Mouse (Mus musculus) midbrain, embryonic 16.5 days (tissue): ENCODE measurements at regions not wholly inside any gene's neighbourhood (a gene's known extent, or its start where the extent isn't known, plus 50 kb on each side); places are given as distances from the start of the nearest gene placed in this dataset.

ENCODE experiments used
- ATAC-seq: fragments of 200-750 bp; cut with Nextera tagmentation; 2 replicates; pipeline ENCODE4 v1.8.0; 2017; ENCODE audit warnings: moderate TSS enrichment
- H3K27ac ChIP-seq: fragments of 300-500 bp; sonication (generic); 2 replicates; pipeline ENCODE4 v1.5.1; 2014; ENCODE audit warnings: mild to moderate bottlenecking, low read length, mixed read lengths
- H3K27me3 ChIP-seq: fragments of 300-500 bp; sonication (generic); 2 replicates; pipeline ENCODE4 v1.6.1; 2014; ENCODE audit warnings: low read depth, low read length, mixed read lengths; ENCODE audit not compliant: control insufficient read depth, insufficient read depth
- H3K36me3 ChIP-seq: fragments of 300-500 bp; sonication (generic); 2 replicates; pipeline ENCODE4 v1.6.1; 2014; ENCODE audit warnings: mild to moderate bottlenecking, low read length, moderate library complexity, mixed read lengths; ENCODE audit not compliant: control insufficient read depth, insufficient read depth
- H3K4me1 ChIP-seq: fragments of 300-500 bp; sonication (generic); 2 replicates; pipeline ENCODE4 v1.6.1; 2014; ENCODE audit warnings: mild to moderate bottlenecking, low read length, mixed read lengths; ENCODE audit not compliant: control insufficient read depth, insufficient read depth
- H3K4me2 ChIP-seq: fragments of 300-500 bp; sonication (generic); 2 replicates; pipeline ENCODE4 v1.6.1; 2014; ENCODE audit warnings: mild to moderate bottlenecking, low read length, mixed read lengths
- H3K4me3 ChIP-seq: fragments of 300-500 bp; sonication (generic); 2 replicates; pipeline ENCODE4 v1.5.1; 2014; ENCODE audit warnings: low read depth, mild to moderate bottlenecking, low read length, moderate library complexity, mixed read lengths
- H3K9ac ChIP-seq: fragments of 300-500 bp; sonication (generic); 2 replicates; pipeline ENCODE4 v1.6.1; 2014; ENCODE audit warnings: low read depth, low read length, mixed read lengths
- H3K9me3 ChIP-seq: fragments of 300-500 bp; sonication (generic); replicated peaks from 2 replicates; pipeline ENCODE4 v1.6.1; 2014; ENCODE audit warnings: mild to moderate bottlenecking, low read length, mixed read lengths; ENCODE audit not compliant: control insufficient read depth, poor library complexity, severe bottlenecking
- WGBS: fragments of 180-500 bp; shearing (Covaris S2); extraction: QIAGEN DNeasy Blood & Tissue Kit; methylation state at CpG from one replicate; pipeline ENCODE4 v1.1.7; 2014; 5-methylcytosine and 5-hydroxymethylcytosine counted together

GRCm38 (mm10) chr16:9339456-9339855 is 509.6 kb downstream of the 1810013L24Rik start:
- H3K9me3 ChIP-seq: no peaks in the 10 kb centered on the region
- no peak overlapping the region for H3K27ac ChIP-seq
- no peaks in the 10 kb centered on the region for H3K27me3 ChIP-seq
- H3K4me3 ChIP-seq: no peak overlapping the region
- WGBS: 72% methylated on average over 3 of the region's 3 CpGs
- no peaks in the 10 kb centered on the region for H3K36me3 ChIP-seq
- H3K9ac ChIP-seq: no peak overlapping the region
- H3K4me2 ChIP-seq: no peak overlapping the region
- 0 out of 2 replicates have a peak, but pooled peaks cover 3% of the 10 kb centered on the region for H3K4me1 ChIP-seq
- no peak for ATAC-seq

GRCm38 (mm10) chr16:9341245-9341644 is 511.3 kb downstream of the 1810013L24Rik start:
- H3K9ac ChIP-seq: no peak overlapping the region
- no peaks in the 10 kb centered on the region for H3K9me3 ChIP-seq
- ATAC-seq: no peak
- no peaks in the 10 kb centered on the region for H3K27me3 ChIP-seq
- H3K4me2 ChIP-seq: no peak overlapping the region
- no peak overlapping the region for H3K27ac ChIP-seq
- WGBS: 92% methylated on average over 4 of the region's 4 CpGs
- no peaks in the 10 kb centered on the region for H3K4me1 ChIP-seq
- no peaks in the 10 kb centered on the region for H3K36me3 ChIP-seq
- H3K4me3 ChIP-seq: no peak overlapping the region

- Histone ChIP-seq H3K36me3 (no peaks in the 10 kb centered on the region), H3K4me1 (no peaks in the 10 kb centered on the region), H3K9ac (no peak overlapping the region), H3K27ac (no peak overlapping the region), H3K27me3 (no peaks in the 10 kb centered on the region), H3K4me3 (no peak overlapping the region), H3K9me3 (no peaks in the 10 kb centered on the region), H3K4me2 (no peak overlapping the region)
- no peak for ATAC-seq
- 89% methylated on average over 4 of the region's 4 CpGs for WGBS
These were observed 523.9 kb downstream of the 1810013L24Rik start for GRCm38 (mm10) chr16:9353811-9354210.

- no peak for ATAC-seq
These were observed 524.6 kb downstream of the 1810013L24Rik start for GRCm38 (mm10) chr16:9354331-9355030.

GRCm38 (mm10) chr16:9358651-9359050 is 528.8 kb downstream of the 1810013L24Rik start:
- H3K36me3 ChIP-seq: no peaks in the 10 kb centered on the region
- ATAC-seq: no peak
- no peaks in the 10 kb centered on the region for H3K27me3 ChIP-seq
- no peaks in the 10 kb centered on the region for H3K9me3 ChIP-seq
- H3K9ac ChIP-seq: no peak overlapping the region
- peaks cover 3% of the 10 kb centered on the region; the same call in 1 of the 2 replicates for H3K4me1 ChIP-seq
- H3K4me3 ChIP-seq: no peak overlapping the region
- WGBS: 95% methylated on average over 4 of the region's 4 CpGs
- no peak overlapping the region for H3K27ac ChIP-seq
- no peak overlapping the region for H3K4me2 ChIP-seq

More at GRCm38 (mm10) chr16:9354331-9355030, 524.6 kb downstream of the 1810013L24Rik start:
- no peak overlapping the region for H3K9ac ChIP-seq
- H3K9me3 ChIP-seq: no peaks in the 10 kb centered on the region
- H3K27me3 ChIP-seq: no peaks in the 10 kb centered on the region
- no peak overlapping the region for H3K27ac ChIP-seq
- no peaks in the 10 kb centered on the region for H3K4me1 ChIP-seq
- H3K4me2 ChIP-seq: no peak overlapping the region
- no peak overlapping the region for H3K4me3 ChIP-seq
- H3K36me3 ChIP-seq: no peaks in the 10 kb centered on the region
- WGBS: 66% methylated on average over 8 of the region's 8 CpGs

- H3K27ac ChIP-seq: no peak overlapping the region
- no peak overlapping the region for H3K4me3 ChIP-seq
- WGBS: 91% methylated on average over 3 of the region's 3 CpGs
- H3K9ac ChIP-seq: no peak overlapping the region
- H3K36me3 ChIP-seq: no peaks in the 10 kb centered on the region
- no peaks in the 10 kb centered on the region for H3K9me3 ChIP-seq
- peaks cover 3% of the 10 kb centered on the region; the same call in 1 of the 2 replicates for H3K4me1 ChIP-seq
- no peaks in the 10 kb centered on the region for H3K27me3 ChIP-seq
- ATAC-seq: no peak
- H3K4me2 ChIP-seq: no peak overlapping the region
These were observed 529.7 kb downstream of the 1810013L24Rik start for GRCm38 (mm10) chr16:9359399-9360135.

- 82% methylated on average over 3 of the region's 3 CpGs for WGBS
These were observed 530.9 kb downstream of the 1810013L24Rik start for GRCm38 (mm10) chr16:9360741-9361255.

GRCm38 (mm10) chr16:9362116-9362515 is 532.2 kb downstream of the 1810013L24Rik start:
- H3K4me2 ChIP-seq: no peak overlapping the region
- H3K9ac ChIP-seq: no peak overlapping the region
- H3K27ac ChIP-seq: no peak overlapping the region
- 49% methylated on average over 11 of the region's 11 CpGs for WGBS
- H3K36me3 ChIP-seq: no peaks in the 10 kb centered on the region
- no peaks in the 10 kb centered on the region for H3K9me3 ChIP-seq
- no peak for ATAC-seq
- peaks cover 3% of the 10 kb centered on the region; the same call in 1 of the 2 replicates for H3K4me1 ChIP-seq
- H3K27me3 ChIP-seq: no peaks in the 10 kb centered on the region
- no peak overlapping the region for H3K4me3 ChIP-seq

More at GRCm38 (mm10) chr16:9360741-9361255, 530.9 kb downstream of the 1810013L24Rik start:
- no peaks in the 10 kb centered on the region for H3K9me3 ChIP-seq
- H3K36me3 ChIP-seq: no peaks in the 10 kb centered on the region
- H3K9ac ChIP-seq: no peak overlapping the region
- H3K27ac ChIP-seq: no peak overlapping the region
- ATAC-seq: no peak
- H3K4me2 ChIP-seq: no peak overlapping the region
- peaks cover 3% of the 10 kb centered on the region; the same call in 1 of the 2 replicates for H3K4me1 ChIP-seq
- no peaks in the 10 kb centered on the region for H3K27me3 ChIP-seq
- no peak overlapping the region for H3K4me3 ChIP-seq

- Histone ChIP-seq H3K4me1 (peaks cover 3% of the 10 kb centered on the region; the same call in 1 of the 2 replicates), H3K9ac (no peak overlapping the region), H3K9me3 (no peaks in the 10 kb centered on the region), H3K4me3 (no peak overlapping the region), H3K4me2 (no peak overlapping the region), H3K27ac (no peak overlapping the region), H3K27me3 (no peaks in the 10 kb centered on the region), H3K36me3 (no peaks in the 10 kb centered on the region)
- 45% methylated on average over 2 of the region's 2 CpGs for WGBS
- ATAC-seq: no peak
These were observed 534.2 kb downstream of the 1810013L24Rik start for GRCm38 (mm10) chr16:9364105-9364504.
